Mouse (Mus musculus) heart, embryonic 15.5 days (tissue): ENCODE results near the gene Lhfpl2. TPM values are rescaled to one million over a fixed set of nuclear protein-coding genes. Genes with fewer than 3 reads are reported as not detected.
A peak's percentile ranks its signal among the peaks of the same experiment; 100 is the strongest.
"Not testable (repeated sequence)": the region's sequence is repeated elsewhere in the genome, so short reads cannot be mapped to it uniquely, and the experiment has no call there.

Experiments used
- ATAC-seq: fragments of 200-750 bp; cut with Nextera tagmentation; replicated peaks from 2 replicates; pipeline ENCODE4 v1.8.0; 2017; ENCODE audit warnings: low read depth, moderate TSS enrichment; ENCODE audit not compliant: insufficient number of reproducible peaks, insufficient read depth, low FRiP score
- H3K27ac ChIP-seq: fragments of 300-500 bp; sonication (generic); 2 replicates; pipeline ENCODE4 v1.5.1; 2015; ENCODE audit warnings: mild to moderate bottlenecking, inconsistent platforms
- H3K27me3 ChIP-seq: fragments of 300-500 bp; sonication (generic); 2 replicates; pipeline ENCODE4 v1.6.1; 2015; ENCODE audit warnings: inconsistent platforms
- H3K36me3 ChIP-seq: fragments of 300-500 bp; sonication (generic); 2 replicates; pipeline ENCODE4 v1.6.1; 2015; ENCODE audit warnings: mild to moderate bottlenecking, inconsistent platforms
- H3K4me1 ChIP-seq: fragments of 300-500 bp; sonication (generic); replicated peaks from 2 replicates; pipeline ENCODE4 v1.6.1; 2015; ENCODE audit warnings: inconsistent platforms
- H3K4me2 ChIP-seq: fragments of 300-500 bp; sonication (generic); 2 replicates; pipeline ENCODE4 v1.6.1; 2015; ENCODE audit warnings: inconsistent platforms, mild to moderate bottlenecking, moderate library complexity
- H3K4me3 ChIP-seq: fragments of 300-500 bp; sonication (generic); 2 replicates; pipeline ENCODE4 v1.5.1; 2015; ENCODE audit warnings: mild to moderate bottlenecking, inconsistent platforms
- H3K9ac ChIP-seq: fragments of 300-500 bp; sonication (generic); 2 replicates; pipeline ENCODE4 v1.6.1; 2015; ENCODE audit warnings: mild to moderate bottlenecking, inconsistent platforms
- H3K9me3 ChIP-seq: fragments of 300-500 bp; sonication (generic); replicated peaks from 2 replicates; pipeline ENCODE4 v1.6.1; 2016; ENCODE audit warnings: inconsistent platforms
- WGBS: fragments of 180-500 bp; shearing (Covaris S2); methylation state at CpG from one replicate; pipeline ENCODE4 v1.1.7; 2015; ENCODE audit warnings: mixed read lengths; 5-methylcytosine and 5-hydroxymethylcytosine counted together
- polyA plus RNA-seq: library from polyadenylated mRNA; unstranded; fragments of >200 nt; fragmentation: Nextera tagmentation; extraction: Ambion mirVana; gene quantifications from 2 replicates; pipeline ENCODE4 v1.2.1, GENCODE M21; 2015

Gene Lhfpl2
- 24.9 and 33.7 TPM in 2 replicates for polyA plus RNA-seq

GRCm38 (mm10) chr13:94057563-94058560 lies at the start of gene Lhfpl2:
Gene Lhfpl2 (plus strand): TSS chr13:94057796.
- peaks cover 21% of the 10 kb centered on the region for H3K4me1 ChIP-seq
- H3K9ac ChIP-seq: peak within 1 kb of the TSS; percentile 88
- H3K4me3 ChIP-seq: peak within 1 kb of the TSS; percentile 85
- no peaks in the 10 kb centered on the region for H3K9me3 ChIP-seq
- H3K36me3 ChIP-seq: no peaks in the 10 kb centered on the region
- peak within 1 kb of the TSS; percentile 84 for H3K27ac ChIP-seq
- H3K4me2 ChIP-seq: peak within 1 kb of the TSS; percentile 95
- peak; percentile 81 for ATAC-seq
- under 1% methylated on average over 83 of the region's 85 CpGs for WGBS
- H3K27me3 ChIP-seq: no peaks in the 10 kb centered on the region

- Histone ChIP-seq H3K4me3 (no peak overlapping the region), H3K27me3 (no peaks in the 10 kb centered on the region), H3K4me2 (no peak overlapping the region), H3K27ac (no peak overlapping the region), H3K4me1 (no peaks in the 10 kb centered on the region), H3K9ac (no peak overlapping the region), H3K36me3 (no peaks in the 10 kb centered on the region), H3K9me3 (no peaks in the 10 kb centered on the region)
- WGBS: 67% methylated on average over 4 of the region's 4 CpGs
- no peak for ATAC-seq
These were observed 45.5 kb upstream of the Lhfpl2 start for GRCm38 (mm10) chr13:94011996-94012575.

GRCm38 (mm10) chr13:94013986-94014385 lies 43.6 kb upstream of the Lhfpl2 start:
- no peak overlapping the region for H3K4me2 ChIP-seq
- no peak overlapping the region for H3K9ac ChIP-seq
- H3K27ac ChIP-seq: no peak overlapping the region
- H3K9me3 ChIP-seq: no peaks in the 10 kb centered on the region
- no peaks in the 10 kb centered on the region for H3K27me3 ChIP-seq
- H3K4me3 ChIP-seq: no peak overlapping the region
- ATAC-seq: no peak
- no peaks in the 10 kb centered on the region for H3K36me3 ChIP-seq
- no peaks in the 10 kb centered on the region for H3K4me1 ChIP-seq
- WGBS: 78% methylated on average over 10 of the region's 10 CpGs

- H3K4me1 ChIP-seq, H3K4me3 ChIP-seq: not testable (repeated sequence)
- 80% methylated on average over 10 of the region's 13 CpGs for WGBS
These were observed 33.0 kb upstream of the Lhfpl2 start for GRCm38 (mm10) chr13:94024575-94024974.

GRCm38 (mm10) chr13:94029147-94029546 lies 28.4 kb upstream of the Lhfpl2 start:
- ATAC-seq: no peak
- 84% methylated on average over 10 of the region's 10 CpGs for WGBS
- Histone ChIP-seq H3K9ac (no peak overlapping the region), H3K4me2 (no peak overlapping the region), H3K4me3 (no peak overlapping the region), H3K27ac (no peak overlapping the region), H3K36me3 (no peaks in the 10 kb centered on the region), H3K27me3 (no peaks in the 10 kb centered on the region), H3K9me3 (no peaks in the 10 kb centered on the region), H3K4me1 (no peaks in the 10 kb centered on the region)

More at GRCm38 (mm10) chr13:94024575-94024974, 33.0 kb upstream of the Lhfpl2 start:
- not testable (repeated sequence) for H3K36me3 ChIP-seq, H3K27me3 ChIP-seq, H3K27ac ChIP-seq, H3K4me2 ChIP-seq, H3K9me3 ChIP-seq, ATAC-seq, H3K9ac ChIP-seq

- no peak overlapping the region for H3K27ac ChIP-seq
- H3K4me2 ChIP-seq: no peak overlapping the region
- H3K4me3 ChIP-seq: no peak overlapping the region
- no peak for ATAC-seq
- H3K9me3 ChIP-seq: no peaks in the 10 kb centered on the region
- WGBS: 76% methylated on average over 2 of the region's 2 CpGs
- H3K4me1 ChIP-seq: no peaks in the 10 kb centered on the region
- no peak overlapping the region for H3K9ac ChIP-seq
- H3K36me3 ChIP-seq: no peaks in the 10 kb centered on the region
- no peaks in the 10 kb centered on the region for H3K27me3 ChIP-seq
These were observed 27.0 kb upstream of the Lhfpl2 start for GRCm38 (mm10) chr13:94030551-94030950.

- Histone ChIP-seq H3K36me3 (no peaks in the 10 kb centered on the region), H3K4me1 (peaks cover 13% of the 10 kb centered on the region), H3K27me3 (no peaks in the 10 kb centered on the region), H3K4me3 (no peak overlapping the region), H3K9ac (no peak overlapping the region), H3K27ac (peak overlapping the region; percentile 60), H3K9me3 (no peaks in the 10 kb centered on the region), H3K4me2 (no peak overlapping the region)
- ATAC-seq: peak; percentile 70
- WGBS: 33% methylated on average over 6 of the region's 6 CpGs
These were observed 20.1 kb upstream of the Lhfpl2 start for GRCm38 (mm10) chr13:94037313-94038051.

GRCm38 (mm10) chr13:94038052-94038340 lies 19.6 kb upstream of the Lhfpl2 start:
- ATAC-seq: peak; percentile 36; the same call in 1 of the 2 replicates
- WGBS: 11% methylated on average over 2 of the region's 2 CpGs
- H3K9ac ChIP-seq: no peak overlapping the region
- H3K4me1 ChIP-seq: peaks cover 13% of the 10 kb centered on the region
- no peak overlapping the region for H3K4me3 ChIP-seq
- H3K27me3 ChIP-seq: no peaks in the 10 kb centered on the region
- peak overlapping the region; percentile 60 for H3K27ac ChIP-seq
- H3K9me3 ChIP-seq: no peaks in the 10 kb centered on the region
- no peak overlapping the region for H3K4me2 ChIP-seq
- H3K36me3 ChIP-seq: no peaks in the 10 kb centered on the region

- ATAC-seq: no peak
- H3K27ac ChIP-seq: no peak overlapping the region
- no peaks in the 10 kb centered on the region for H3K9me3 ChIP-seq
- H3K4me3 ChIP-seq: no peak overlapping the region
- no peak overlapping the region for H3K4me2 ChIP-seq
- no peaks in the 10 kb centered on the region for H3K36me3 ChIP-seq
- WGBS: 62% methylated on average over 7 of the region's 7 CpGs
- no peaks in the 10 kb centered on the region for H3K27me3 ChIP-seq
- no peak overlapping the region for H3K9ac ChIP-seq
- no peaks in the 10 kb centered on the region for H3K4me1 ChIP-seq
These were observed 7.6 kb upstream of the Lhfpl2 start for GRCm38 (mm10) chr13:94050036-94050435.

GRCm38 (mm10) chr13:94050782-94051181 lies 6.8 kb upstream of the Lhfpl2 start:
- no peaks in the 10 kb centered on the region for H3K4me1 ChIP-seq
- H3K4me2 ChIP-seq: no peak overlapping the region
- WGBS: 85% methylated on average over 3 of the region's 3 CpGs
- no peak overlapping the region for H3K27ac ChIP-seq
- no peak overlapping the region for H3K4me3 ChIP-seq
- ATAC-seq: no peak
- no peaks in the 10 kb centered on the region for H3K36me3 ChIP-seq
- H3K9me3 ChIP-seq: no peaks in the 10 kb centered on the region
- H3K9ac ChIP-seq: no peak overlapping the region
- no peaks in the 10 kb centered on the region for H3K27me3 ChIP-seq

- H3K36me3 ChIP-seq: no peaks in the 10 kb centered on the region
- H3K4me1 ChIP-seq: peaks cover 15% of the 10 kb centered on the region
- 4% methylated on average over 17 of the region's 17 CpGs for WGBS
- peak overlapping the region; percentile 84 for H3K27ac ChIP-seq
- peak overlapping the region; percentile 88 for H3K9ac ChIP-seq
- H3K4me3 ChIP-seq: peak overlapping the region; percentile 85
- H3K9me3 ChIP-seq: no peaks in the 10 kb centered on the region
- ATAC-seq: no peak; the same call in 1 of the 2 replicates
- H3K4me2 ChIP-seq: peak overlapping the region; percentile 95
- no peaks in the 10 kb centered on the region for H3K27me3 ChIP-seq
These were observed 497 bp upstream of the Lhfpl2 start for GRCm38 (mm10) chr13:94057036-94057562.
